Mouse (Mus musculus): Measurements from ENCODE around the gene Fam196a.

The Fam196a gene

GRCm38 (mm10) chr7:134937927-134938609 is at the start of gene Fam196a:
Gene Fam196a, minus strand, starts transcription at chr7:134938430.
- no peak for DNase-seq (ENCODE audit: low read depth, low spot score)

GRCm38 (mm10) chr7:134961608-134962007 is 23.4 kb upstream of the Fam196a start:
- DNase-seq (ENCODE audit: low read depth, low spot score): no peak

- no peak for DNase-seq (ENCODE audit: low read depth, low spot score)
Observed at GRCm38 (mm10) chr7:134960871-134961270, 22.6 kb upstream of the Fam196a start.

GRCm38 (mm10) chr7:134959086-134959485 is 20.9 kb upstream of the Fam196a start:
- DNase-seq (ENCODE audit: low read depth, low spot score): no peak

- DNase-seq (ENCODE audit: low read depth, low spot score): no peak
Observed at GRCm38 (mm10) chr7:134945925-134946716, 7.9 kb upstream of the Fam196a start.

GRCm38 (mm10) chr7:134943701-134944100 is 5.5 kb upstream of the Fam196a start:
- no peak for DNase-seq (ENCODE audit: low read depth, low spot score)

GRCm38 (mm10) chr7:134943063-134943462 is 4.8 kb upstream of the Fam196a start:
- DNase-seq (ENCODE audit: low read depth, low spot score): no peak

- DNase-seq (ENCODE audit: low read depth, low spot score): no peak
Observed at GRCm38 (mm10) chr7:134941891-134942290, 3.7 kb upstream of the Fam196a start.

- DNase-seq (ENCODE audit: low read depth, low spot score): no peak
Observed at GRCm38 (mm10) chr7:134937471-134937926, 731 bp downstream of the Fam196a start.

GRCm38 (mm10) chr7:134931886-134932285 is 6.3 kb downstream of the Fam196a start:
- DNase-seq (ENCODE audit: low read depth, low spot score): no peak

- no peak for DNase-seq (ENCODE audit: low read depth, low spot score)
Observed at GRCm38 (mm10) chr7:134901992-134902391, 36.2 kb downstream of the Fam196a start.

- DNase-seq (ENCODE audit: low read depth, low spot score): no peak
Observed at GRCm38 (mm10) chr7:134899462-134899861, 38.8 kb downstream of the Fam196a start.

- DNase-seq (ENCODE audit: low read depth, low spot score): no peak
Observed at GRCm38 (mm10) chr7:134894604-134895003, 43.6 kb downstream of the Fam196a start.

GRCm38 (mm10) chr7:134892972-134893371 is 45.3 kb downstream of the Fam196a start:
- DNase-seq (ENCODE audit: low read depth, low spot score): peak; percentile 16

GRCm38 (mm10) chr7:134892449-134892871 is 45.8 kb downstream of the Fam196a start:
- no peak for DNase-seq (ENCODE audit: low read depth, low spot score)

- DNase-seq (ENCODE audit: low read depth, low spot score): no peak
Observed at GRCm38 (mm10) chr7:134883516-134883915, 54.7 kb downstream of the Fam196a start.

GRCm38 (mm10) chr7:134880431-134880830 is 57.8 kb downstream of the Fam196a start:
- no peak for DNase-seq (ENCODE audit: low read depth, low spot score)

GRCm38 (mm10) chr7:134878985-134879384 is 59.2 kb downstream of the Fam196a start:
- no peak for DNase-seq (ENCODE audit: low read depth, low spot score)

- no peak for DNase-seq (ENCODE audit: low read depth, low spot score)
Observed at GRCm38 (mm10) chr7:134872981-134873380, 65.2 kb downstream of the Fam196a start.

- DNase-seq (ENCODE audit: low read depth, low spot score): no peak
Observed at GRCm38 (mm10) chr7:134872511-134872910, 65.7 kb downstream of the Fam196a start.

GRCm38 (mm10) chr7:134864175-134864574 is 74.1 kb downstream of the Fam196a start:
- peak; percentile 13 for DNase-seq (ENCODE audit: low read depth, low spot score)

GRCm38 (mm10) chr7:134862000-134862399 is 76.2 kb downstream of the Fam196a start:
- no peak for DNase-seq (ENCODE audit: low read depth, low spot score)

GRCm38 (mm10) chr7:134842751-134843150 is 95.5 kb downstream of the Fam196a start:
- no peak for DNase-seq (ENCODE audit: low read depth, low spot score)

Measured in WW6 (cell line).